Mouse (Mus musculus) neural tube, embryonic 15.5 days (tissue): Measurements from ENCODE around the gene Tor1aip2. TPM values are rescaled to one million over a fixed set of nuclear protein-coding genes. Genes with fewer than 3 reads are reported as not detected.
"Not testable (repeated sequence)": the region's sequence is repeated elsewhere in the genome, so short reads cannot be mapped to it uniquely, and the experiment has no call there.

Experiments
- ATAC-seq: fragments of 200-750 bp; cut with Nextera tagmentation; 2 replicates; pipeline ENCODE4 v1.8.0; 2017; ENCODE audit warnings: mild to moderate bottlenecking, moderate TSS enrichment, moderate library complexity; ENCODE audit not compliant: low FRiP score
- H3K27ac ChIP-seq: fragments of 300-500 bp; sonication (generic); replicated peaks from 2 replicates; pipeline ENCODE4 v1.5.1; 2015; ENCODE audit warnings: mild to moderate bottlenecking, inconsistent platforms
- H3K27me3 ChIP-seq: fragments of 300-500 bp; sonication (generic); replicated peaks from 2 replicates; pipeline ENCODE4 v1.6.1; 2015; ENCODE audit warnings: inconsistent platforms
- H3K36me3 ChIP-seq: fragments of 300-500 bp; sonication (generic); 2 replicates; pipeline ENCODE4 v1.6.1; 2015; ENCODE audit warnings: inconsistent platforms
- H3K4me1 ChIP-seq: fragments of 300-500 bp; sonication (generic); 2 replicates; pipeline ENCODE4 v1.6.1; 2015; ENCODE audit warnings: inconsistent platforms
- H3K4me2 ChIP-seq: fragments of 300-500 bp; sonication (generic); 2 replicates; pipeline ENCODE4 v1.6.1; 2015; ENCODE audit warnings: inconsistent platforms, mild to moderate bottlenecking, moderate library complexity
- H3K4me3 ChIP-seq: fragments of 300-500 bp; sonication (generic); replicated peaks from 2 replicates; pipeline ENCODE4 v1.5.1; 2015; ENCODE audit warnings: mild to moderate bottlenecking, inconsistent platforms
- H3K9ac ChIP-seq: fragments of 300-500 bp; sonication (generic); replicated peaks from 2 replicates; pipeline ENCODE4 v1.6.1; 2015; ENCODE audit warnings: mild to moderate bottlenecking, inconsistent platforms
- H3K9me3 ChIP-seq: fragments of 300-500 bp; sonication (generic); replicated peaks from 2 replicates; pipeline ENCODE4 v1.6.1; 2016; ENCODE audit warnings: inconsistent platforms
- WGBS: fragments of 180-500 bp; shearing (Covaris S2); methylation state at CpG from one replicate; pipeline ENCODE4 v1.1.7; 2015; ENCODE audit warnings: mixed read lengths; 5-methylcytosine and 5-hydroxymethylcytosine counted together
- polyA plus RNA-seq: library from polyadenylated mRNA; unstranded; fragments of >200 nt; fragmentation: Nextera tagmentation; extraction: Ambion mirVana; gene quantifications from 2 replicates; pipeline ENCODE4 v1.2.1, GENCODE M21; 2015

Tor1aip2 gene
- polyA plus RNA-seq, 1 experiment from 2014 or later = 60.0 TPM

DNA sequence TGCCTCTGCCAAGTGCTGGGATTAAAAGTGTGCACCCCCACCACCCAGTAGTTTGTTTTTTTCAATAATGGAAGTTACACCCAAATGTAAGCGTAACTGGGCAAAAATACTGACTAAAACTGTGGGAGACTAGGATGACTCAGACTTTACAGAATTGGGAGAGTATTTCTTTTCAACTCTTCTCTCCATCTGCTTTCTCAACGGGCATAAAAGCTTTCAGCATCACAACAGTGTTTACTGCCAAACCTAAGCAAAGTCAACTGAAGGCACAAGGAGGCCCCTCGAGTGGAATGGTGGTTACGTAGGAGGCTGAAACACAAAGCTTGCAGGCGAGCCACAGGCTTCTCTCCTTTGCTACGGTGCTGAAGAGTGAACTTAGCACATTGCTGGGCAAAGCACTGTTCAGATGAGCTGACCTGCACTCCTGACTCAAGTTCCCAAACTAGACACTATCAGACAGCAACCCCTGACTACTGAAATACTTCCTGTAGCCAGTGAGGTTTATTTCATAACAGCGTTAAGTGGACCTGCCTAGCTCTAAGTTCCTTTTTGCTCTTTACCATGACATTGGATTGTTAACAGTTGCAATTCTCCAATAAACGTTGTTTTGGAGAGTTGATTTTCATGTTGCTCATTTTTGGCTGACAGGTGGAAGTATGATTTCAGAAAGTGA, 10.2 kb upstream of the Tor1aip2 start:
- Histone ChIP-seq H3K36me3 (peaks cover 30% of the 10 kb centered on the region), H3K4me2 (no peak overlapping the region), H3K27ac (no peak overlapping the region), H3K9ac (no peak overlapping the region), H3K9me3 (no peaks in the 10 kb centered on the region), H3K4me3 (no peak overlapping the region), H3K27me3 (no peaks in the 10 kb centered on the region), H3K4me1 (no peaks in the 10 kb centered on the region)
- no peak for ATAC-seq
- 86% methylated on average over 8 of the region's 8 CpGs for WGBS

GRCm38 (mm10) chr1:156027849-156028248, 7.4 kb upstream of the Tor1aip2 start:
- Histone ChIP-seq H3K9me3 (no peaks in the 10 kb centered on the region), H3K27me3 (no peaks in the 10 kb centered on the region), H3K36me3 (peaks cover 36% of the 10 kb centered on the region), H3K4me2 (no peak overlapping the region), H3K4me1 (no peaks in the 10 kb centered on the region), H3K9ac (no peak overlapping the region), H3K27ac (no peak overlapping the region), H3K4me3 (no peak overlapping the region)
- ATAC-seq = no peak
- 94% methylated on average over 3 of the region's 3 CpGs for WGBS

- Histone ChIP-seq H3K36me3 (peaks cover 42% of the 10 kb centered on the region), H3K4me3 (no peak overlapping the region), H3K27ac (no peak overlapping the region), H3K4me2 (no peak overlapping the region), H3K27me3 (no peaks in the 10 kb centered on the region), H3K9me3 (no peaks in the 10 kb centered on the region), H3K9ac (no peak overlapping the region), H3K4me1 (peaks cover under 1% of the 10 kb centered on the region; the same call in 1 of the 2 replicates)
- WGBS = 94% methylated on average over 4 of the region's 4 CpGs
- no peak for ATAC-seq
Observed at GRCm38 (mm10) chr1:156028340-156028975, 6.7 kb upstream of the Tor1aip2 start.

GRCm38 (mm10) chr1:156033921-156034320, 1.3 kb upstream of the Tor1aip2 start:
- WGBS = 97% methylated on average over 7 of the region's 7 CpGs
- Histone ChIP-seq H3K4me1 (peaks cover 18% of the 10 kb centered on the region), H3K36me3 (peaks cover 34% of the 10 kb centered on the region), H3K4me3 (no peak overlapping the region), H3K27ac (no peak overlapping the region), H3K27me3 (no peaks in the 10 kb centered on the region), H3K9me3 (no peaks in the 10 kb centered on the region), H3K9ac (no peak overlapping the region), H3K4me2 (no peak overlapping the region)
- no peak for ATAC-seq

- Histone ChIP-seq H3K4me2 (peak overlapping the region; percentile 63), H3K36me3 (peaks cover 27% of the 10 kb centered on the region), H3K27ac (no peak overlapping the region), H3K4me1 (peaks cover 18% of the 10 kb centered on the region), H3K9ac (peak overlapping the region; percentile 78), H3K9me3 (no peaks in the 10 kb centered on the region), H3K4me3 (peak overlapping the region; percentile 75), H3K27me3 (no peaks in the 10 kb centered on the region)
- no peak for ATAC-seq
- 45% methylated on average over 1 of the region's 1 CpGs for WGBS
Observed at GRCm38 (mm10) chr1:156034661-156035060, 542 bp upstream of the Tor1aip2 start.

- peak within 1 kb of the TSS; percentile 96 for H3K27ac ChIP-seq
- peak within 1 kb of the TSS; percentile 78 for H3K9ac ChIP-seq
- WGBS = under 1% methylated on average over 59 of the region's 59 CpGs
- H3K9me3 ChIP-seq = no peaks in the 10 kb centered on the region
- H3K4me3 ChIP-seq = peak within 1 kb of the TSS; percentile 75
- H3K4me1 ChIP-seq = peaks cover 22% of the 10 kb centered on the region
- peaks cover 23% of the 10 kb centered on the region for H3K36me3 ChIP-seq
- peak within 1 kb of the TSS; percentile 63 for H3K4me2 ChIP-seq
- peak; percentile 97 for ATAC-seq
- no peaks in the 10 kb centered on the region for H3K27me3 ChIP-seq
Observed at GRCm38 (mm10) chr1:156035930-156036737, 931 bp downstream of the Tor1aip2 start, which contains the start of gene Tor1aip1. TSS of gene Tor1aip1 (minus strand) at chr1:156036480.

DNA sequence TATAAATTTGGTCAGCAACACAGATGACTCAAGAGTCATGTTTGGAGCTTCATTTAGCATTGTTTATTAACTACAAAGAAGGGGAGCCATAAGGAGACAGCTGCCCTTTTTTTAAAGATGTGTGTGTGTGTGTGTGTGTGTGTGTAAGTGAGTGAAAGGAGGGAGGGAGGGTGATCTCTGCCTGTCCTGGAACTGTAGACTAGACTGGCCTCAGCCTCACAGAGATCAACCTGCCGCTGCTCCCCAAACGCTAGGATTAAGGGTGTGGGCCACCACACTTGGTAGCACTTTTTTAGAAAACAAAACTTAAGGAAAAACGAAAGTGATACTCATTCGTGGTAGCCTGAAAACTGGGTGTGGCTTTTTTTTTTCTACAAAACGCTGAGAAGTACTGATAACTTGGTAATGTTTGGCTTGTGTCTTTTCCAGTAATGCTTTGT, 2.0 kb downstream of the Tor1aip2 start:
- H3K4me2 ChIP-seq = peak overlapping the region; percentile 24
- H3K36me3 ChIP-seq = peaks cover 15% of the 10 kb centered on the region
- H3K27me3 ChIP-seq = no peaks in the 10 kb centered on the region
- peaks cover 30% of the 10 kb centered on the region for H3K4me1 ChIP-seq
- no peak for ATAC-seq
- no peaks in the 10 kb centered on the region for H3K9me3 ChIP-seq
- H3K4me3 ChIP-seq = no peak overlapping the region
- 73% methylated on average over 5 of the region's 5 CpGs for WGBS
- H3K9ac ChIP-seq = no peak overlapping the region
- no peak overlapping the region for H3K27ac ChIP-seq

DNA sequence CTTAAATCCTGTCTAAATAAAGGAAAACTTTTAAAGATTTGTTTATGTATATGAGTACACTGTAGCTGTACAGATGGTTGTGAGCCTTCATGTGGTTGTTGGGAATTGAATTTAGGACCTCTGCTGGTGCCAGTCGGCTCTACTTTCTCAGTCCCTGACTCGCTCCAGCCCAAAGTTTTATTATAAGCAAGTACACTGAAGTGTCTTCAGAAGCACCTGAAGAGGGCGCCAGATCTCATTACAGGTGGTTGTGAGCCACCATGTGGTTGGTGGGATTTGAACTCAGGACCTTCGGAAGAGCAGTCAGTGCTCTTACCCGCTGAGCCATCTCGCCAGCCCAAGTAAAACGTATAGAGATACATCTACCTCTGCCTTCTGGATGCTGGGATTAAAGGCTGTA, 4.8 kb downstream of the Tor1aip2 start:
- Histone ChIP-seq H3K27ac (0 out of 2 replicates have a peak overlapping the region, but pooled peaks have one; percentile 13), H3K4me1 (peaks cover 28% of the 10 kb centered on the region)
- ATAC-seq, H3K9ac ChIP-seq, H3K36me3 ChIP-seq, H3K4me3 ChIP-seq, H3K4me2 ChIP-seq, H3K27me3 ChIP-seq, H3K9me3 ChIP-seq: not testable (repeated sequence)
- 73% methylated on average over 7 of the region's 7 CpGs for WGBS

DNA sequence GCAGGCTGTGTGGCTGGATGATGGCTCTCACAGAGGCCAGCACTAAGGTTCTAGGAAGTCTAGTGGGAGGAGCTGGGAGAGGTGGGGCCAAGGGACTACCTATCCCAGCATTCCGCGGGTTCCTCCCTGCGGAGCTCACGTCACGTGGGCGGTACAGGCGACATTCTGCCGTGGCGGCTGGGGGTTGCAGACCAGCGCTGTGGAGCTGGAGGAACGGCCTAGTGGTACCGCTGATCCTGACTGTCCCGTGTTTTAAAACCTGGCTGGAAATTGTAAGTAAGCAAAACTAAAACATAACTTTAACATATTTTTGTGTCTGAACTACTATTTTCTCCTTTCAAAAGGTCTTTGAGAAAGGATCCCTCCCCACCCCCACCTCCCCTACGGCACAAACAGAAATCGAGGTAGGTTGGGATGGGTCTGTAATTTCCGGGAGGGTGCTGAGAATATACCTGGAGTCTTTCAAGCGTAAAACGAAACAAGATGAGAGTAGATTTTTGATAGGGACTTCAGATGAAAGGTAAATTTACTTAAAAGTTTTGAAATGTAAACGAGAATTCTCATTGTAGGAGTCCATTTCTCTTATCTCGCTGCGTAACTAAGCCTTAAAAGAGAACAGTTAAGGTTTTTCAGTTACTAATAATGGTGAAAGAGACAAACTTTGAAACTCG, 5.7 kb downstream of the Tor1aip2 start:
- WGBS = 2% methylated on average over 22 of the region's 22 CpGs
- peak overlapping the region; percentile 50 for H3K9ac ChIP-seq
- H3K36me3 ChIP-seq = peaks cover 3% of the 10 kb centered on the region
- peak overlapping the region; percentile 57 for H3K4me2 ChIP-seq
- H3K4me3 ChIP-seq = peak overlapping the region; percentile 53
- H3K27ac ChIP-seq = peak overlapping the region; percentile 42; the same call in 1 of the 2 replicates
- no peaks in the 10 kb centered on the region for H3K9me3 ChIP-seq
- H3K4me1 ChIP-seq = peaks cover 27% of the 10 kb centered on the region
- peak; percentile 77 for ATAC-seq
- H3K27me3 ChIP-seq = no peaks in the 10 kb centered on the region

GRCm38 (mm10) chr1:156041451-156042241, 6.4 kb downstream of the Tor1aip2 start:
- Histone ChIP-seq H3K27me3 (no peaks in the 10 kb centered on the region), H3K36me3 (peaks cover 3% of the 10 kb centered on the region), H3K9ac (no peak overlapping the region), H3K4me1 (peaks cover 27% of the 10 kb centered on the region), H3K4me2 (peak overlapping the region; percentile 57), H3K9me3 (no peaks in the 10 kb centered on the region), H3K27ac (no peak overlapping the region), H3K4me3 (peak overlapping the region; percentile 31)
- no peak for ATAC-seq
- whole genome bisulfite sequencing = 51% methylated on average over 7 of the region's 7 CpGs
